Mouse (Mus musculus) liver, embryonic 14.5 days (tissue): ENCODE results near the gene Tmem88b.

Experiments used
- CTCF ChIP-seq: IDR thresholded peaks from 2 replicates; pipeline ENCODE4 v1.5.1; 2016; ENCODE audit warnings: antibody characterized with exemption, low read depth, control low read depth
- EP300 ChIP-seq: IDR thresholded peaks from 2 replicates; pipeline ENCODE4 v1.6.1; 2016; ENCODE audit warnings: antibody characterized with exemption, low read depth

- TF ChIP-seq CTCF (no peak), EP300 (no peak)
These were observed 16.4 kb upstream of the Tmem88b start for GRCm38 (mm10) chr4:155802075-155802474.
